Mouse (Mus musculus) ES-E14 (cell line): ENCODE measurements at regions not wholly inside any gene's neighbourhood (a gene's known extent, or its start where the extent isn't known, plus 50 kb on each side); places are given as distances from the start of the nearest gene placed in this dataset.
"Not testable (repeated sequence)": the region's sequence is repeated elsewhere in the genome, so short reads cannot be mapped to it uniquely, and the experiment has no call there.

ENCODE experiments used
- CHD2 ChIP-seq: IDR thresholded peaks from 2 replicates; pipeline ENCODE4 v1.6.1; 2014; ENCODE audit warnings: mild to moderate bottlenecking, low read depth, low read length, inconsistent platforms
- MAFK ChIP-seq: IDR thresholded peaks from 2 replicates; pipeline ENCODE4 v1.6.1; 2014; ENCODE audit warnings: mild to moderate bottlenecking, low read depth, low read length, inconsistent platforms; ENCODE audit not compliant: insufficient read depth
- ZNF384 ChIP-seq: IDR thresholded peaks from 2 replicates; pipeline ENCODE4 v1.6.1; 2012; ENCODE audit warnings: low read depth, low read length, inconsistent platforms

DNA sequence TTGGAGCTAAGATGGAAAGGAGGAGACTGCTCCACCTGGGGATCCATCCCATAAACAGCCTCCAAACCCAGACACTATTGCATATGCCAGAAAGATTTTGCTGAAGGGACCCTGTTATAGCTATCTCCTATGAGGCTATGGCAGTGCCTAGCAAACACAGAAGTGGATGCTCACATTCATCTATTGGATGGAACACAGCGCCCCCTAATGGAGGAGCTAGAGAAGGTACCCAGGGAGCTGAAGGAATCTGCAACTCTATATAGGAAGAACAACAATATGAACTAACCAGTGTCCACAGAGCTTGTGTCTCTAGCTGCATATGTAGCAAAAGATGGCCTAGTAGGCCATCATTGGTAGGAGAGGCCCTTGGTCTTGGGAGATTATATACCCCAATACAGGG, 1449.4 kb upstream of the Pcdh20 start:
- TF ChIP-seq CHD2, MAFK, ZNF384: not testable (repeated sequence)
